In genomic region chr11:102752896-102753590, GRCm38 (mm10) we compare ENCODE assay signal across 9 mouse cellular contexts. TPM values are rescaled to one million over a fixed set of nuclear protein-coding genes. Genes with fewer than 3 reads are reported as not detected.
DNase-seq lines count a peak whose midpoint lies in the region; ATAC-seq lines count a peak whose summit lies in the region.
"Had no signal": no experiment of that assay in that cellular context is flagged by ENCODE, and none has a peak within 500 bp of the region (broad histone marks: within the 10 kb centered on the region; RNA-seq: fewer than 3 reads in every experiment).

No protein-coding gene starts in this region.

- no peak overlapping the region for H3K4me3 ChIP-seq in kidney, embryonic 16.5 days (ENCODE audit: low read length)
- no peak overlapping the region for H3K4me3 ChIP-seq in forebrain, embryonic 12.5 days (replicated peaks)
- H3K4me3 ChIP-seq in midbrain, embryonic 14.5 days (replicated peaks; ENCODE audit: low read depth, low read length) = no peak overlapping the region

- no peaks in the 10 kb centered on the region for H3K27me3 ChIP-seq in kidney, embryonic 16.5 days (ENCODE audit: insufficient read depth, low read length)
- H3K27me3 ChIP-seq in forebrain, embryonic 12.5 days = peaks cover 6% of the 10 kb centered on the region; the same call in 1 of the 2 replicates
- H3K27me3 ChIP-seq in midbrain, embryonic 14.5 days (ENCODE audit: control insufficient read depth, insufficient read depth, low read length) = no peaks in the 10 kb centered on the region

- no peak overlapping the region for H3K27ac ChIP-seq in kidney, embryonic 16.5 days (ENCODE audit: low read length)
- H3K27ac ChIP-seq in forebrain, embryonic 12.5 days = no peak overlapping the region
- no peak overlapping the region for H3K27ac ChIP-seq in midbrain, embryonic 14.5 days (replicated peaks; ENCODE audit: low read depth, low read length)

- H3K36me3 ChIP-seq in kidney, embryonic 16.5 days (ENCODE audit: insufficient read depth, low read length) = no peaks in the 10 kb centered on the region
- H3K36me3 ChIP-seq in forebrain, embryonic 12.5 days (replicated peaks) = no peaks in the 10 kb centered on the region
- no peaks in the 10 kb centered on the region for H3K36me3 ChIP-seq in midbrain, embryonic 14.5 days (ENCODE audit: control insufficient read depth, insufficient read depth, low read length)

- WGBS in kidney, embryonic 16.5 days = 74% methylated on average over 13 of the region's 13 CpGs
- WGBS in forebrain, embryonic 12.5 days = 61% methylated on average over 13 of the region's 13 CpGs
- 59% methylated on average over 13 of the region's 13 CpGs for WGBS in midbrain, embryonic 14.5 days

- H3K9ac ChIP-seq in kidney, embryonic 16.5 days (replicated peaks; ENCODE audit: low read length) = no peak overlapping the region
- peak overlapping the region; percentile 38; the same call in 1 of the 2 replicates for H3K9ac ChIP-seq in forebrain, embryonic 12.5 days
- H3K9ac ChIP-seq in midbrain, embryonic 14.5 days (replicated peaks; ENCODE audit: low read length) = no peak overlapping the region

- H3K4me2 ChIP-seq in kidney, embryonic 16.5 days (replicated peaks; ENCODE audit: low read depth, low read length) = no peak overlapping the region
- no peak overlapping the region for H3K4me2 ChIP-seq in forebrain, embryonic 12.5 days
- no peak overlapping the region for H3K4me2 ChIP-seq in midbrain, embryonic 14.5 days (ENCODE audit: low read length)

- no peak for DNase-seq in kidney, adult 9 months
- peak; percentile 60 for DNase-seq in cerebellum, adult 9-11 months
- no peak for DNase-seq in midbrain, embryonic 14.5 days
- DNase-seq in lung, postnatal 14 days = no peak
- no peak for DNase-seq in urinary bladder, postnatal 14 days (ENCODE audit: low spot score)
- DNase-seq in layer of hippocampus, adult 18-20 months (ENCODE audit: low spot score in 2 of 2) = no peak
- DNase-seq: heart, postnatal 14 days had no signal

- peaks cover 14% of the 10 kb centered on the region for H3K4me1 ChIP-seq in kidney, embryonic 16.5 days (ENCODE audit: insufficient read depth, low read length)
- peaks cover 25% of the 10 kb centered on the region for H3K4me1 ChIP-seq in forebrain, embryonic 12.5 days
- H3K4me1 ChIP-seq in midbrain, embryonic 14.5 days (ENCODE audit: control insufficient read depth, insufficient read depth, low read length) = peaks cover 20% of the 10 kb centered on the region

- peak; percentile 32; the same call in 1 of the 2 replicates for ATAC-seq in kidney, embryonic 16.5 days (ENCODE audit: low FRiP score, low TSS enrichment)
- peak; percentile 56; the same call in 1 of the 2 replicates for ATAC-seq in forebrain, embryonic 12.5 days (ENCODE audit: low FRiP score)
- 0 out of 2 replicates have a peak, but pooled peaks have one; percentile 4 for ATAC-seq in midbrain, embryonic 14.5 days (ENCODE audit: low FRiP score, low TSS enrichment)

- H3K9me3 ChIP-seq in kidney, embryonic 16.5 days (ENCODE audit: low read length) = no peaks in the 10 kb centered on the region
- H3K9me3 ChIP-seq in forebrain, embryonic 12.5 days = no peaks in the 10 kb centered on the region
- H3K9me3 ChIP-seq in midbrain, embryonic 14.5 days (ENCODE audit: control insufficient read depth, low read length) = no peaks in the 10 kb centered on the region

RNA-seq across cellular contexts. Expression of gene Adam11, which starts 8.2 kb away (rescaled TPM):
- 8.7 and 8.8 TPM in 2 replicates for polyA plus RNA-seq in kidney, embryonic 16.5 days (2015; fragmentation: Nextera tagmentation; extraction: Ambion mirVana)
- polyA plus RNA-seq in forebrain, embryonic 12.5 days (2016; fragmentation: Nextera tagmentation; extraction: Ambion mirVana) = 22.7 and 23.0 TPM in 2 replicates
- polyA plus RNA-seq in midbrain, embryonic 14.5 days (2014; fragmentation: Nextera tagmentation; extraction: Ambion mirVana) = 18.2 and 24.1 TPM in 2 replicates
- total RNA-seq in layer of hippocampus, adult 18-20 months (2021) = 100 to 1,000 TPM; 166 to 185 TPM

RNA-seq across cellular contexts. Expression of gene Ccdc43, which starts 55.5 kb away (rescaled TPM):
- 51.9 and 52.1 TPM in 2 replicates for polyA plus RNA-seq in kidney, embryonic 16.5 days (2015; fragmentation: Nextera tagmentation; extraction: Ambion mirVana)
- polyA plus RNA-seq in forebrain, embryonic 12.5 days (2016; fragmentation: Nextera tagmentation; extraction: Ambion mirVana) = 55.1 and 57.7 TPM in 2 replicates
- polyA plus RNA-seq in midbrain, embryonic 14.5 days (2014; fragmentation: Nextera tagmentation; extraction: Ambion mirVana) = 38.8 and 42.4 TPM in 2 replicates
- total RNA-seq in layer of hippocampus, adult 18-20 months (2021) = 10 to 100 TPM; 30.4 to 31.9 TPM

Comparison
In these comparisons a context has a peak if more than half of its experiments do, and no peak if none do; other contexts are left out.
1. ATAC-seq: peak in every context shown above with its lines; median percentile 56 in forebrain, embryonic 12.5 days; 32 in kidney, embryonic 16.5 days; 4 in midbrain, embryonic 14.5 days.